13 mouse cellular contexts compared by ENCODE assay signal in genomic region chr5:90603407-90603923, GRCm38 (mm10). TPM values are rescaled to one million over a fixed set of nuclear protein-coding genes. Genes with fewer than 3 reads are reported as not detected.
DNase-seq lines count a peak whose midpoint lies in the region; ATAC-seq and TF ChIP-seq lines count a peak whose summit lies in the region.
"Had no signal": no experiment of that assay in that cellular context is flagged by ENCODE, and none has a peak within 500 bp of the region (broad histone marks: within the 10 kb centered on the region; RNA-seq: fewer than 3 reads in every experiment).

No protein-coding gene starts in this region.

- ATAC-seq in forebrain, postnatal 0 days = peak; percentile 32; the same call in 1 of the 2 replicates
- no peak for ATAC-seq in forebrain, embryonic 13.5 days
- ATAC-seq: CD4-positive, CD25-positive, alpha-beta regulatory T cell, adult 4 months had no signal

- no peaks in the 10 kb centered on the region for H3K36me3 ChIP-seq in forebrain, postnatal 0 days (ENCODE audit: insufficient read depth)
- no peaks in the 10 kb centered on the region for H3K36me3 ChIP-seq in forebrain, embryonic 13.5 days (ENCODE audit: poor library complexity, severe bottlenecking)
- H3K36me3 ChIP-seq: embryonic facial prominence, embryonic 13.5 days; limb, embryonic 12.5 days; neural tube, embryonic 12.5 days had no signal

- no peak overlapping the region for H3K4me3 ChIP-seq in forebrain, postnatal 0 days (ENCODE audit: low read depth, low read length)
- no peak overlapping the region for H3K4me3 ChIP-seq in forebrain, embryonic 13.5 days
- H3K4me3 ChIP-seq in lung, adult 2 months (replicated peaks; ENCODE audit: extremely low read depth, low read depth, low read length) = no peak overlapping the region
- H3K4me3 ChIP-seq: embryonic facial prominence, embryonic 13.5 days; limb, embryonic 12.5 days; neural tube, embryonic 12.5 days had no signal

- no peaks in the 10 kb centered on the region for H3K9me3 ChIP-seq in forebrain, postnatal 0 days (ENCODE audit: low read length)
- H3K9me3 ChIP-seq in forebrain, embryonic 13.5 days (replicated peaks) = no peaks in the 10 kb centered on the region
- H3K9me3 ChIP-seq: embryonic facial prominence, embryonic 13.5 days; limb, embryonic 12.5 days; neural tube, embryonic 12.5 days had no signal

- no peak for TF ChIP-seq POLR2A in lung, adult 2 months (IDR thresholded peaks at IDR 0.05; ENCODE audit: borderline replicate concordance, extremely low read depth, low read depth, low read length)

- no peak for DNase-seq in forebrain, postnatal 0 days
- peak; percentile 61 to 63 for DNase-seq in right cerebral cortex, postnatal 10 days (ENCODE audit: low spot score in 2 of 2)
- no peak for DNase-seq in right cerebral cortex, postnatal 14 days
- DNase-seq in lung, adult 2 months = peak; percentile 15
- peak; percentile 68 for DNase-seq in yolk sac, embryonic 10.5 days (ENCODE audit: low spot score)
- no peak for DNase-seq in thymus, postnatal 36 days
- DNase-seq in T-cell, adult 2 months (ENCODE audit: low spot score) = no peak
- DNase-seq: thymus, postnatal 25 days had no signal

- H3K4me2 ChIP-seq in forebrain, postnatal 0 days (ENCODE audit: low read depth) = no peak overlapping the region
- H3K4me2 ChIP-seq in forebrain, embryonic 13.5 days = no peak overlapping the region
- H3K4me2 ChIP-seq: embryonic facial prominence, embryonic 13.5 days; limb, embryonic 12.5 days; neural tube, embryonic 12.5 days had no signal

- no peak overlapping the region for H3K9ac ChIP-seq in forebrain, postnatal 0 days
- H3K9ac ChIP-seq in forebrain, embryonic 13.5 days = no peak overlapping the region
- H3K9ac ChIP-seq: embryonic facial prominence, embryonic 13.5 days; limb, embryonic 12.5 days; neural tube, embryonic 12.5 days had no signal

- H3K4me1 ChIP-seq in forebrain, postnatal 0 days (ENCODE audit: insufficient read depth) = no peaks in the 10 kb centered on the region; the same call in 1 of the 2 replicates
- H3K4me1 ChIP-seq in forebrain, embryonic 13.5 days = no peaks in the 10 kb centered on the region
- no peaks in the 10 kb centered on the region; the same call in 1 of the 2 replicates for H3K4me1 ChIP-seq in lung, adult 2 months (ENCODE audit: control insufficient read depth, insufficient read depth, low read length)
- H3K4me1 ChIP-seq: limb, embryonic 12.5 days; neural tube, embryonic 12.5 days had no signal

- TF ChIP-seq CTCF in forebrain, postnatal 0 days (IDR thresholded peaks at IDR 0.05; ENCODE audit: low read depth) = no peak
- TF ChIP-seq CTCF in lung, adult 2 months (IDR thresholded peaks at IDR 0.05; ENCODE audit: insufficient read depth, low read length) = no peak

- no peak overlapping the region for H3K27ac ChIP-seq in forebrain, postnatal 0 days (ENCODE audit: low read depth, low read length)
- H3K27ac ChIP-seq in forebrain, embryonic 13.5 days = no peak overlapping the region
- H3K27ac ChIP-seq: embryonic facial prominence, embryonic 13.5 days; limb, embryonic 12.5 days; neural tube, embryonic 12.5 days had no signal

- 55% methylated on average over 13 of the region's 13 CpGs for WGBS in forebrain, postnatal 0 days
- 67% methylated on average over 13 of the region's 13 CpGs for WGBS in forebrain, embryonic 13.5 days
- WGBS in lung, adult 2 months = 8% methylated on average over 13 of the region's 13 CpGs

- H3K27me3 ChIP-seq in forebrain, postnatal 0 days (ENCODE audit: insufficient read depth, low read length) = no peaks in the 10 kb centered on the region
- no peaks in the 10 kb centered on the region for H3K27me3 ChIP-seq in forebrain, embryonic 13.5 days
- H3K27me3 ChIP-seq: embryonic facial prominence, embryonic 13.5 days; limb, embryonic 12.5 days; neural tube, embryonic 12.5 days had no signal

RNA-seq across cellular contexts. Expression of gene Rassf6, which starts 37.0 kb away (rescaled TPM):
- 0.76 and 1.5 TPM in 2 replicates for total RNA-seq in forebrain, postnatal 0 days (2014; rRNA removed)
- 0.68 and 1.2 TPM in 2 replicates for polyA plus RNA-seq in forebrain, postnatal 0 days (2015; fragmentation: Nextera tagmentation; extraction: Ambion mirVana)
- 0.79 TPM in 1 of 2 replicates, not detected in the other for polyA plus RNA-seq in forebrain, embryonic 13.5 days (2015; fragmentation: Nextera tagmentation; extraction: Ambion mirVana)
- polyA plus RNA-seq in lung, adult 2 months (2012; rRNA removed) = 1.3 and 1.8 TPM in 2 replicates

RNA-seq across cellular contexts. Expression of gene 5830473C10Rik, which starts 42.6 kb away (rescaled TPM):
- 0.10 and 0.69 TPM in 2 replicates for total RNA-seq in forebrain, postnatal 0 days (2014; rRNA removed)
- 0.28 and 0.29 TPM in 2 replicates for polyA plus RNA-seq in forebrain, postnatal 0 days (2015; fragmentation: Nextera tagmentation; extraction: Ambion mirVana)
- not detected in 2 replicates for polyA plus RNA-seq in forebrain, embryonic 13.5 days (2015; fragmentation: Nextera tagmentation; extraction: Ambion mirVana)
- not detected in 2 replicates for polyA plus RNA-seq in lung, adult 2 months (2012; rRNA removed)
- polyA plus RNA-seq: embryonic facial prominence, embryonic 13.5 days; limb, embryonic 12.5 days; neural tube, embryonic 12.5 days had no signal

Comparison
In these comparisons a context has a peak if more than half of its experiments do, and no peak if none do; other contexts are left out.
1. DNase-seq: peak in right cerebral cortex, postnatal 10 days (2 of 2), lung, adult 2 months (single experiment) and yolk sac, embryonic 10.5 days (single experiment); none in forebrain, postnatal 0 days (single experiment), right cerebral cortex, postnatal 14 days (single experiment), thymus, postnatal 36 days (0 of 2) and T-cell, adult 2 months (single experiment).